Mouse (Mus musculus) thymus, postnatal 36 days (tissue): ENCODE data around the gene Abca8a.

Source experiments
- DNase-seq, 2 experiments: peaks; one replicate each; pipeline ENCODE4 v3.0.0; 2022; ENCODE audit warnings: mixed read lengths in 2 of 2

Abca8a gene

DNA sequence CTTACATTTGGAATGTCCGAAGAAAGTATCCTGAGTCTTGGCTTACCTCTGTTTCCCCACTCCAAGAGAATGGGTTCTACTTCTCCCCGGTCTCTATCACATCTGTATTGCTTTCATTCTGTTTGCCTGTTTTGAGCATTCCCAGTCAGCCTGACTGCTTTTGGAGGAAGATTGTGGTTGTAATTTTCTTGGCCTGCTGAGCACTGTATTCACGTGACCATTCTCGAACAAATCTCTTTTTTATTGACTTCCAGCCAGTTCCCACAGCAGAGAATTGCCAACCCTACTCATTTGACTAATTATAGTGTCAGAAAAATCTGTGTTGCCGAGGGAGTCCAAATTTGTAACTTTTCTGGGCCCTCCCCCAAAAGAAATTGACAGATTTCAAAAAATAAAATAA lies at the start of gene Abca8a:
Gene Abca8a (minus strand): TSS at position 121 of the 400 bp plus-strand sequence.
- DNase-seq = no peak

GRCm38 (mm10) chr11:110145421-110145820 lies 49.6 kb upstream of the Abca8a start:
- no peak for DNase-seq

- no peak for DNase-seq
Measured at GRCm38 (mm10) chr11:110130760-110131159, 35.0 kb upstream of the Abca8a start.

DNA sequence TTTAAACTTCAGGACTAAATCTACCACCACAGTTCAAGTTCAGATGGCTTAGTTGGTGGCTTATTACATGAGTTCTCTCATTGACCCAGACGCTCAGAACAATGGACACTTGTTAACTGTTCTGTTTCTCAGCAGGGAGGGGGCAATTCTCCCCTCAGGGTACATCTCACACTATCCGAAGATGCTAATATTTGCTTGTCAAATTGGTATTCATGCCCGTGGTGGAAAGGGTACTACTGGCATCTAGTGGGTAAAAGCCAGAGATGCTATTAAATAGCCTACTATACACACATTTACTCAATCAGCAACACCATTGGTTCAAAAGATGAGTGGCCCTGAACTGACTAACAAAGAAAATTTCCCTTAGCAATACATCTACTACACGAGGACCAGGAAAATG lies 15.4 kb upstream of the Abca8a start:
- no peak for DNase-seq

GRCm38 (mm10) chr11:110101437-110101836 lies 5.7 kb upstream of the Abca8a start:
- DNase-seq = no peak

DNA sequence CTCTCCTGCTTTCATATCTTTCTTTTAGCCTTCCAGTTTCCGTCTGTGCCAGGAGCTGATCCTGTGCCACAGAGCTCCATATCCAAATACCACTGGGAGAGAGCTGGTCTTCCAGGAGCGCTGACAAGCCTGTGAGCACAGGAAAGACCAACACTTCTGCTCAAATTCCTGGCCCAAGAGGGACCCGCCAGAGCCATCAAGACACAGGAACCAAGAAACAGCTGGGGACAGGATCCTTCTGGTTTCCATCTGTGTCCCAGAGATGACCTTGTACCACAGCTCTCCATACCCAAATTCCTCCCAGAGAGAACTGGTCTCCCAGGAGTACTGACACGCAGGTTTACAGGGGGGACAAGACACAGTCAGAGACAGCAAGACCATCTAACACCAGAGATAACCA lies 3.1 kb upstream of the Abca8a start:
- no peak for DNase-seq

GRCm38 (mm10) chr11:110097465-110097864 lies 1.7 kb upstream of the Abca8a start:
- no peak for DNase-seq

DNA sequence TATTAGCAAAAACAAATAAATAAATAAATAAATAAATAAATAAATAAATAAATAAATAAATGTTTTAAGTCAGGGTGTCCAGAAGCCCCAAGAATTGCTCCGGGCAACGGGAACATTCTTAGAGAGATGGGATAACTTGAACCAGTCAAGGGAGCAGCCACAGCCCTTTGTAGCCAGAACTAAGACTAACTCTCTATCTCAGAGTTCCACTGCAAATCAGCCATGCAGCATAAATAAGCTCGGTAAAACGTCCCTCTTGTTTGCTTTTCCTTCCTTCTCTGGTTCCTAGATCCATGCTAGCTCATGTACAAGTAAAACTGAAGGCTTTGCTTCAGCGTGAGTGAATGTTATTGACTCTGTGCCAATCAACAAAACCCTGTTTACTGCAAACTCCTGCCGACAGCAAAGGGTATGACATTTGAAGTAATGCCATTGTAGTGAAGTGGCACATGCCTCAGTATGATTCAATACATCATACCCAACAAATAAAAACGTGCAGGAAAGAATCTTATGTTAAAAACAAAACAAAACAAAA lies 865 bp downstream of the Abca8a start:
- DNase-seq = no peak

GRCm38 (mm10) chr11:110094236-110094635 lies 1.5 kb downstream of the Abca8a start:
- DNase-seq = no peak

- no peak for DNase-seq
Measured at GRCm38 (mm10) chr11:110091328-110091727, 4.5 kb downstream of the Abca8a start.

DNA sequence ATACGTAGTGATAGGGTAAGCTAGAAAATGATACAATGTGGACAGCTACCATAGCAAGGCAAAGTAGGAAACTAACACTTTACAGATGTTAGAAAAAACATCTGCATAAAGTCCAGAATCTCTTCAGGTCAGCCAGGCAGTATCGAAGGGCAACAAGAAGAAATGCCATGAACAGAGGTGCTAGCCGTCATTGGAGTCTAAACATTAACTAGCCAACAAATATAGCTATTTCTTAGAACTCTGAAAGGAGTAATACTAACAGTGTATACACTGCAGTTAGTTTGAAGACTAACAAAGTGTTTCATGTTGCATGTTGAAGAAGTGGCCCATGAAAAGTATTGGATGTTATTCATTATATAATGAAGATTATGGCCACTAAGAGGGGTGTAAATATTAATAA lies 23.6 kb downstream of the Abca8a start:
- no peak for DNase-seq

- no peak for DNase-seq
Measured at GRCm38 (mm10) chr11:110061032-110061431, 34.7 kb downstream of the Abca8a start.

GRCm38 (mm10) chr11:110060127-110060526 lies 35.7 kb downstream of the Abca8a start:
- DNase-seq = no peak

- no peak for DNase-seq
Measured at GRCm38 (mm10) chr11:110053681-110054080, 42.1 kb downstream of the Abca8a start.

GRCm38 (mm10) chr11:110037795-110038194 lies 58.0 kb downstream of the Abca8a start:
- DNase-seq = no peak

DNA sequence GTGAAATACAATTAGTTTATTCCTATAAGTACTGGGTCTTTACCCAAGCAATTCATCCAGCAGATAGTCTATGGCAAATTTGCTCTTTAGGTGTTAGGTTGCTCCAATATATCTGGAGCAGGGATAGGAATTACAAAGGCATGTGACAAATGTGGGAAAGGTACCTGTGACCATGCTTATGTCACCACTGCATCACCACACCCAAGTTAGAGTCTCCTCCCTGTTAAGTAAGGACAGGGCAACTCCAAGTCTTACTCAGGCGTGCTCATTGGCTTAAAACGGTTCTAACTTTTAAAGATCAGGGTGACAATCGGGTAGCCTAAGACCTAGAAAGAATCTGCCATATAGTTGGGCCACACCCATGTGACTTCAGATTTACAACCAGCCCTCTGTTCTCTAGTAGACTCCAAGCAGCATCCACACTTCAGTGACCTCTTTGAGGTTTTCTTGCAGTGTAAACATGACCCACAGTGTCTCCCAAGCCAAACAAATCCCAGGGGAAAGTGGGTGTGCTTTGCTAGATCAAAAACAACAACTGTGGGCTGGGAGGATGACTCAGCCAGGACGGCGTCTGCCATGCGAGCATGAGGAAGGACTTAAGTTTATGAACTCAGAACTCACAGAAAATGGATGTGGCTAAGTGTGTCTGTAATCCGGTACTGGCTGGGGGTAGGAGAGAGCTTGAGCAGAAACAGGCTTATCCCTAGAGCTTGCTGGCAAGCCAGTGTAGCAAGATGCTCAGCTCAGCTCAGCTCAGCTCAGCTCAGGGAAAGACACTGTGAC lies 66.7 kb downstream of the Abca8a start:
- no peak for DNase-seq

- DNase-seq = no peak
Measured at GRCm38 (mm10) chr11:110010836-110011546, 84.8 kb downstream of the Abca8a start.

DNA sequence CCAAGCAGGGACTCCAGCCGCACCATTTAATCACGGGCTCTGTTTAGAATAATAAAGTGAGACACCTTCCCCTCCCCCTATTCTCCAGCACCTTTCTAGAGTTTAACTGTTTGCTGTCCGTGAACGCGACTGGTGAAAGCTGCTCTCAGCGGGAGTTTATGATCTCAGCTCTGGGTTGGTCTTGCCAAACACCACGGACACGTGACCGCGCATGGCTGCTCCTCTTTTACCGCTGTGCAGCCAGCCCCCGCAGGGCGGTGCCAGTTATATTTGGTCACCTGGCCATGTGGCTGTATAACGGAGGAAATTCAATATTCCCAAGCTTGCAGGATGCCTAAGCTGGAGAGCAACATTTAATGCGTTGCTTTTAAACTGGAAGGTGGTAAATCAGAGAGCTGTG lies 100.2 kb downstream of the Abca8a start, which contains the start of gene Abca8b:
Gene Abca8b (minus strand): TSS at position 222 of the 400 bp plus-strand sequence.
- DNase-seq = peak in 1 of 2 experiments; percentile 5

DNA sequence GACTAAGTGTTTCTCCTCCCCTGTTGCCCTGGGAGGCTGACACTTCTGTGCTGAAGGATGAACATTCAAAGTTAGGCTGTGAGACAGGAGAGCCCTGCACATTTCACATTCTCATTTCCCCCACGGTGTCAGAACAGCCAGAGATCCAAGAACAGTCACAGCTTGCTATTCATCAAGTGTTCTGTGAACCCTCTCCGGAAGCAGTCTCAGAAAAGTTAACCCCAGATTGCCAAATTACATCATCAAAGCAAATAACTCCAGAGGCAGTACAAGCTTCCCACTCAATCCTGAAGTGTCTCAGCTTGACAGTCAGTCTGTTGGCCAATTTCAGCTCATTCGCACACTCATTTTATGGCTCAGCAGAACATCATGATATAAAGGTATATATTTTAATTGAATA lies 100.8 kb downstream of the Abca8a start:
- DNase-seq = no peak

GRCm38 (mm10) chr11:109994014-109994413 lies 101.8 kb downstream of the Abca8a start:
- DNase-seq = no peak

- no peak for DNase-seq
Measured at GRCm38 (mm10) chr11:109991270-109991669, 104.5 kb downstream of the Abca8a start.

- DNase-seq = no peak
Measured at GRCm38 (mm10) chr11:109990256-109990655, 105.5 kb downstream of the Abca8a start.

- DNase-seq = no peak
Measured at GRCm38 (mm10) chr11:109988164-109988563, 107.6 kb downstream of the Abca8a start.
